Mouse (Mus musculus): ENCODE results near the gene Mdfi. TPM values are rescaled to one million over a fixed set of nuclear protein-coding genes. Genes with fewer than 3 reads are reported as not detected.
A peak's percentile ranks its signal among the peaks of the same experiment; 100 is the strongest.

The Mdfi gene
- polyA plus RNA-seq, 1 experiment from 2014 or later: 4.4 TPM

DNA sequence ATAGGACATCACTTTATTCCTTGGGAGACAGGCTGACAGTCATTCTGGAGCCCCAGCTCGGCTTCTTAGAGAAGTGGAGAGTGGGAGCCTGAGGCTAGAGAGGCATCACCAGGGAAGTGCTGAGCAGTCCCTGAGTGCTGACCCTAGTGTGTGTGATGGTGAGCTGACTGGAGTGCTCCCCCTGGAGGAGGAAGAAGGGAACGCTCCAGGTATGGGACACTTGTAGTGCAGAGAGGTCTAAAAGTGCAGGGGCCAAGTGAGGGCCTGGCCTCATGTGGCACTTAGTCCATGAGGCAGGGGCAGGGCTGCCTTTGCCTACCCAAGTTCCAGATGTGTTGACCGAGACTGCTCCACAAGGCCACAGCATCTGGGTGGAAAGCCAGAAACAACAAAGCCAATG lies 39.0 kb downstream of the Mdfi start:
- 42% methylated on average over 3 of the region's 3 CpGs for WGBS
- no peaks in the 10 kb centered on the region for H3K27me3 ChIP-seq
- H3K9ac ChIP-seq (replicated peaks): no peak overlapping the region
- no peak overlapping the region for H3K4me3 ChIP-seq (replicated peaks)
- H3K4me1 ChIP-seq (replicated peaks): peaks cover 19% of the 10 kb centered on the region
- no peak overlapping the region for H3K27ac ChIP-seq
- no peaks in the 10 kb centered on the region for H3K36me3 ChIP-seq
- H3K4me2 ChIP-seq (replicated peaks): no peak overlapping the region
- ATAC-seq: no peak
- no peaks in the 10 kb centered on the region for H3K9me3 ChIP-seq

DNA sequence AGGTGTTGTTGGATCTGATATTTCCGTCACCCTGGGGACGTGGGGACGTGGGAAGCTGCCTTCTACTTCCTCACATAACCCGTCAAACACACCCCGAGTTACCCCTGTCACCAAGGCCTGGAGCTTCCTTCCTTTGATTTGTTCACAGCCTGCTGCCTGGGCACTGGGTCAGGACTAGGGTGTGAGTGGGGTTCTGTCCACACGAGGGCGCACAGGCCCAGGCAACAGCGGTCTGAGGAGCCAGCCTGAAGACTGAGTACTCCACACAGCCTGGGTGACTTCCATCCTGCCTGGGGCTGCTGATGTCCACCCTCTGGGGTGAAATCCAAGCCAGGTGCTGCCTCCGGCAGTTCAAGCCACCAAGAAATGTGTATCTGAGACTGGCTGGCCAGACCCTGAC lies 41.1 kb downstream of the Mdfi start:
- Histone ChIP-seq H3K9me3 (no peaks in the 10 kb centered on the region), H3K27ac (no peak overlapping the region), H3K9ac (replicated peaks) (no peak overlapping the region), H3K36me3 (no peaks in the 10 kb centered on the region), H3K27me3 (no peaks in the 10 kb centered on the region), H3K4me3 (replicated peaks) (no peak overlapping the region), H3K4me2 (replicated peaks) (no peak overlapping the region), H3K4me1 (replicated peaks) (peaks cover 27% of the 10 kb centered on the region)
- 8% methylated on average over 9 of the region's 9 CpGs for WGBS
- peak; percentile 76 for ATAC-seq

DNA sequence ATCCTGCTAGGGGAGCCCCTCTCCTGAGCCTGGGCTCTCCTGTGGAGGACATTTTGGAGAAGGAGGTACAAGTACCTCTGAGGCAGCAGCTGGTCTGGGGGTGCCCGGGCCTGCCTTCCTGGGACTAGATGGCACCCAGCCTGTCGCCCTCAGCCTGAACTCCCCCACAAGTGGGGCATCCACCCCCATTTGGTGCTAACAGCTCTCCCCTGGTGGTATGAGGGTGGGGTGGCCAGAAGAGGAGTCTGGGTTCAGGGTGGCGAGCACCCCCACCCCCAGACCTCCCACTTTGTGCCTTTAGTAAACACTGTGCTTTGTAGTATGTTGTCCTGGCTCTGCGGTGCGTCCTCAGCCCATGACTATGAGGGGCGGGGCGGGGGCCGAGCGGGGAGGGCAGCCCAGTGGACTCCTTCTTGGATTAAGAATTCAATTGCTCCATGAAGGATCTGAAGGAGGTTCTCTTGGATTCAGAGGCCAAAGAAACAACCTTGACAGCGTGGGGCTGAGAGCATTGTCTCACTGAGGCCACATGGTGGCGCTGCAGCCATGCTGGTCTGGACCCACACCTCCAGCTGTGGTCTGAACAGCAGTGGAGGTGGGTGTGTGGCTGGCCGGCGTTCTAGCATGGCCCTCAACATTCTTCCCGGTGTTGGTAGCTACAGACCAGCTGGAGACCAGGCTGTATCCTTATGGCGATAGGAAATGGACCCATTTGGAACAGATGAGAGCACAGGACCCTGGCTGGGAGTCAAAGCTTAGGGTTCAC lies 42.2 kb downstream of the Mdfi start:
- Histone ChIP-seq H3K9me3 (no peaks in the 10 kb centered on the region), H3K9ac (replicated peaks) (no peak overlapping the region), H3K27ac (no peak overlapping the region), H3K4me2 (replicated peaks) (no peak overlapping the region), H3K36me3 (no peaks in the 10 kb centered on the region), H3K27me3 (no peaks in the 10 kb centered on the region), H3K4me3 (replicated peaks) (no peak overlapping the region), H3K4me1 (replicated peaks) (peaks cover 31% of the 10 kb centered on the region)
- ATAC-seq: peak; percentile 55
- 22% methylated on average over 15 of the region's 15 CpGs for WGBS

DNA sequence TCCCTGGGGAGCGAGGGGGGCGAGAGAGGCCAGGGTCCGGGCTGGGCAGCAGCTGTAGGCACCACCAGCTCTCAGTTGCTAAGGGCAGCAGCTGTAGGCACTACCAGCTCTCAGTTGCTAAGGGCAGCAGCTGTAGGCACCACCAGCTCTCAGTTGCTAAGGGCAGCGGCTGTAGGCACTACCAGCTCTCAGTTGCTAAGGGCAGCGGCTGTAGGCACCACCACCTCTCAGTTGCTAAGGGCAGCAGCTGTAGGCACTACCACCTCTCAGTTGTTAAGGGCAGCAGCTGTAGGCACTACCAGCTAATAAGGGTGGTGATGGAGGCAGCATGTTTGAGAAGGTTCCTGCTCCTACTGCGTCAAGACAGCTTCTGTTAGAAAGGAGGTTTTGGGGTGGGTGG lies 45.5 kb downstream of the Mdfi start:
- 50% methylated on average over 6 of the region's 6 CpGs for WGBS

DNA sequence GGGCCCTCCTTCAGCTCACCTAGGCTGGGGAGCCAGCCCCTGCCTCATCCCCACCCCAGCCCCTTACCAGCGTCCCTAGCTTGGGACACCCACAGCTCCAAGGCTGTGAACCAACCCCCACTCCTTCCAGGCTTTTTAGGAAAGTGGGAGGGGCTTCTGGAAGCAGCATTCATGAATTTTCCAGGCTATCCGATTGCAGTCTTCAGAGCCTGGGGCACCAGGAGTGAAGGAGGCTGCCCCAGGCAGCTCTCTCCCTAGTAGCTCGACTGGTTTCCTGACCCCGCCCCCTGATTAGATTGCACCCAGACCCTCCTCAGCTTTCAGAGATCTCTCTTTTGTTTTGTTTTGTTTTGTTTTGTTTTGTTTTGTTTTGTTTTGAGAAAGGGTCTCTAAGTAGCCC lies 46.2 kb downstream of the Mdfi start:
- Histone ChIP-seq H3K36me3 (no peaks in the 10 kb centered on the region), H3K27ac (no peak overlapping the region), H3K4me3 (replicated peaks) (no peak overlapping the region), H3K4me1 (replicated peaks) (peaks cover 21% of the 10 kb centered on the region), H3K27me3 (peaks cover 8% of the 10 kb centered on the region; the same call in 1 of the 2 replicates), H3K9me3 (no peaks in the 10 kb centered on the region), H3K9ac (replicated peaks) (no peak overlapping the region), H3K4me2 (replicated peaks) (no peak overlapping the region)
- ATAC-seq: no peak
- 4% methylated on average over 4 of the region's 4 CpGs for WGBS

More for the DNA sequence above, 45.5 kb downstream of the Mdfi start:
- Histone ChIP-seq H3K9ac (replicated peaks) (no peak overlapping the region), H3K4me1 (replicated peaks) (peaks cover 21% of the 10 kb centered on the region), H3K4me3 (replicated peaks) (no peak overlapping the region), H3K9me3 (no peaks in the 10 kb centered on the region), H3K4me2 (replicated peaks) (no peak overlapping the region), H3K36me3 (no peaks in the 10 kb centered on the region), H3K27me3 (peaks cover 8% of the 10 kb centered on the region; the same call in 1 of the 2 replicates), H3K27ac (no peak overlapping the region)
- ATAC-seq: no peak

DNA sequence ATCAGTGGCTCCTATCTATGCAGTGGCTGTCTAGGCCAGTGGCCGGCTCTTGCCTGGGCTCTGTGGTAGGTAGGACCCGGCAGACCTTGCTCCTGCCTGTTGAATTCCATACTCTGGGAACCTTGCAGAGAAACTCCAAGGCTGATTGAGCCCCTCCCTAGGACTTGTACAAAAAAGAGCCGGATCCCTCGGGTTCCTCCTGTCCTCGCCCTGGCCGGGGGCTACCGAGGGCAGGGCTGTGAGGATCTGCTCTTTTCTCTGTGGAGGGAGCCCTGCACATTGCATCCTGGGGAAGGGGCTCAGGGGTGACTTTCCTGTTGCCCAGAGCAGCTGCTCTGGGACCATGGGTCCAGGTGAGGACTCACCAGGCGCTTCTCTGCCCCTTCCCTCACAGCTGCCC lies 46.9 kb downstream of the Mdfi start:
- Histone ChIP-seq H3K27ac (no peak overlapping the region), H3K36me3 (no peaks in the 10 kb centered on the region), H3K9me3 (no peaks in the 10 kb centered on the region), H3K4me3 (replicated peaks) (no peak overlapping the region), H3K27me3 (peaks cover 8% of the 10 kb centered on the region; the same call in 1 of the 2 replicates), H3K9ac (replicated peaks) (no peak overlapping the region), H3K4me2 (replicated peaks) (no peak overlapping the region), H3K4me1 (replicated peaks) (peaks cover 20% of the 10 kb centered on the region)
- ATAC-seq: no peak
- 46% methylated on average over 8 of the region's 8 CpGs for WGBS

DNA sequence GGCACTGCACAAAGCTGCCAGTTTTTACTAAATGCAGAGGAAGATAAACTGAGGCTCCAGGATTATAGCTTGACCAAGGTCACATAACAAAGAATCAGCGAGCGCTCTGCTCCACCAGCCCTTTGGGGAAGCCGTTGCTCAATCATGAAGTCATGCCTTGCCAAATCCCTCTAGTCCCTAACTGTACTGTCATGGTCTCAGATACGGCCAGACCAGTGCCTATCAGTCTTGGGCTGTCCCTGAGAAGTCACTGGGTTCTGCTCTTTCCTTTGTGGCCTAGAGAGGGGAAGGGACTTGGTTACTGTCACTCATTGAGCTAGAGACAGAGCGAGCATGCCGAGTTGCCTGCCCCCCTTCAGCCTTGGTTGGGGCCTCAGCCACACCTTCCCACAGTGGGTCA lies 50.1 kb downstream of the Mdfi start:
- H3K4me2 ChIP-seq (replicated peaks): no peak overlapping the region
- H3K27ac ChIP-seq: no peak overlapping the region
- no peaks in the 10 kb centered on the region for H3K36me3 ChIP-seq
- peaks cover 8% of the 10 kb centered on the region; the same call in 1 of the 2 replicates for H3K27me3 ChIP-seq
- no peaks in the 10 kb centered on the region for H3K9me3 ChIP-seq
- WGBS: 91% methylated on average over 6 of the region's 6 CpGs
- H3K9ac ChIP-seq (replicated peaks): no peak overlapping the region
- H3K4me3 ChIP-seq (replicated peaks): no peak overlapping the region
- H3K4me1 ChIP-seq (replicated peaks): peaks cover 15% of the 10 kb centered on the region
- ATAC-seq: no peak

DNA sequence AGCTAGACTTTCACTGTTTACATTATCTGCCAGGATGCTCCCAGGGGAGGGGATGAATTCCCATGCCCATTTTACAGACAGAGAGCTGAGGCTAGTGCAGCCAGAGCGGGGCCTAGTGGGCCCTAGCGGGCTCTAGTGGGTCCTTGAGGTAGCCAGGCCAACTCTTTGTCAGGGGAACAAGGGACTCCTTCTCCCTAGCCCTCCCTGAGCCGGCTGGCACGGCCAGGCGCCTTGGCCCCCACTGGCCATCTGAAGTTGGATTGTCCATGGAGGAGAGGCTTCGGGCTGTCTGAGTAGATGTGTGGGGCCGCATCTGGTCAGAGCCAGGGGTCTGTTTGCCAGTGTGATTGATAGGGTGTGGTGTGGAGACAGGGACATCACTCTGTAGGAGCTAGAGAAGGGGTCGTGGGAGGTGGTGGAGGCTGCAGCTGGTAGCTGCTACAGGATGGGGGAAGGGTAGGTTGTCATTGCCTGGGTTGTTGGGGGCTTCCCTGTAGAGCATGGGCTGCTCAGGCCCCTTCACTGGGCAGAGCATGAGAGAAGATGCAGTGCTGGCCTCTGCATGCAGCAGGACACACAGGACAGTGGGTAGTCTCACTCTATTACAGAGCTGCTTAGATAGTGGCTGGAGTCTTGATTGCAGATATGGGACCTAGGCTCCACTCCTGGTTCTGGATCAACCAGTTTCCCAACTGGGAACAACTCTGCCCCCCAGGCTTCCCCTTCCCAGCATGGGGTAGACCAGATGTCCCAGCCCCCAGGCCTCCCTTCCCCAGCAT lies 50.9 kb downstream of the Mdfi start:
- WGBS: 87% methylated on average over 8 of the region's 8 CpGs
- Histone ChIP-seq H3K9ac (replicated peaks) (no peak overlapping the region), H3K4me3 (replicated peaks) (no peak overlapping the region), H3K27ac (no peak overlapping the region), H3K4me2 (replicated peaks) (no peak overlapping the region), H3K27me3 (peaks cover 8% of the 10 kb centered on the region; the same call in 1 of the 2 replicates), H3K9me3 (no peaks in the 10 kb centered on the region), H3K36me3 (no peaks in the 10 kb centered on the region), H3K4me1 (replicated peaks) (peaks cover 9% of the 10 kb centered on the region)
- no peak for ATAC-seq

DNA sequence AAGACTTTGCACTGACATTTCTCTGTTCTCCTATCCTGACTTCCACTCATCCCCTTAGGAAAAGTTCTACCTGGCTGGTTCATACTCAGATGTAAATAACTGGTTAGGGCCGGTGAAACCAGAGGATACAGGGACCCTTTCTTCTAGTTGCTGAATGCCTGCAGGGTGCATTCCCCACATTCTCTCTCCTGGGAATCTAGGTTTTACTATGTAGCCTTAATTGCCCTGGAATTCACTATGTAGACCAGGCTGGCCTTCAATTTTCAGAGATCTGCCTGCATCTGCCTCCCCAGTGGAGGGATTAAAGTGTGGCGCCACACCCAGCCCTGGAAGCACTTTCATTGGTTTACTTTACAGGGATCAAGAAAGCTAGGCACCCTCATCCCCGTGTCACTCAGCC lies 52.0 kb downstream of the Mdfi start:
- no peak overlapping the region for H3K4me3 ChIP-seq (replicated peaks)
- H3K9me3 ChIP-seq: no peaks in the 10 kb centered on the region
- H3K9ac ChIP-seq (replicated peaks): no peak overlapping the region
- no peaks in the 10 kb centered on the region for H3K36me3 ChIP-seq
- ATAC-seq: no peak
- no peak overlapping the region for H3K27ac ChIP-seq
- peaks cover 8% of the 10 kb centered on the region; the same call in 1 of the 2 replicates for H3K27me3 ChIP-seq
- 0 out of 2 replicates have a peak, but pooled peaks cover 3% of the 10 kb centered on the region for H3K4me1 ChIP-seq (replicated peaks)
- no peak overlapping the region for H3K4me2 ChIP-seq (replicated peaks)
- WGBS: 82% methylated on average over 3 of the region's 3 CpGs

DNA sequence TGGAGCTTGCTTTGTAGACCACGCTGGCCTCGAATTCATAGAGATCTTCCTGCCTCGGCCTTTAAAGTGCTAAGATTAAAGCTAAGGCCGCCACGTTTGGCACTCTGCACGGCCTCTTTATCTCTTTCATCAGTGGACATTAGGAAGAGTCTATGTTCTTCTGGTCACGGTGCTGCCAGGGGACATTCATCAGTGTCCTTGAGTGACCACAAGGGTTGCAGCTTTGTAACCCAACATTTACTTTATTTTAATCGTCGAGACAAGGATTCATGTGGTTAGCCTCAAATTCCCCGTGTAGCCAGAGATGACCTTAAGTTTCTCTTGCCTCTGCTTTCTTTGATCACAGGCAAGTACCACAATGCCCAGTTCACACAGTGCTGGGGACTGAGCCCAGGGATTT lies 54.0 kb downstream of the Mdfi start:
- Histone ChIP-seq H3K27me3 (no peaks in the 10 kb centered on the region), H3K4me3 (replicated peaks) (no peak overlapping the region), H3K36me3 (no peaks in the 10 kb centered on the region), H3K9me3 (no peaks in the 10 kb centered on the region), H3K27ac (no peak overlapping the region), H3K4me2 (replicated peaks) (no peak overlapping the region), H3K9ac (replicated peaks) (no peak overlapping the region), H3K4me1 (replicated peaks) (0 out of 2 replicates have a peak, but pooled peaks cover 3% of the 10 kb centered on the region)
- ATAC-seq: no peak
- WGBS: 87% methylated on average over 10 of the region's 10 CpGs

DNA sequence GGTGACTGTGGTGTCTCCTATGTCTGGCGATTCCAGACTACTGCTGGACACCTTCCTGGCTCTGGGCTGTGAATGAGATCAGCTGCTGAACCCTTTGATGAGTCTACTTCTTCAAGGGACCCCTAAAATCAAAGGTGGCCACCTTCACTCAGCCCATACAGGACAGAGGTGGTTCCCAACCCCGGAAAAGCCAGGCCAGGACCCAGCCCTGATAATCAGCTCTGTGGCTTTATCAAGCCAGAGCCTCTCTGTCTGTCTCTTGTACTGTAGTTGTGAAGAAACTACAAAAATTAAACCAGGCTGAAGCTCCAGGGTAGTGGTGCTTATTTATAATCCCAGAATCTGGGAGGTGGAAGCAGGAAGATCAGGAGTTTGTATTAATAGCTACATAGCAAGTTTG lies 57.4 kb downstream of the Mdfi start:
- Histone ChIP-seq H3K9ac (replicated peaks) (no peak overlapping the region), H3K36me3 (no peaks in the 10 kb centered on the region), H3K27ac (no peak overlapping the region), H3K27me3 (no peaks in the 10 kb centered on the region), H3K4me1 (replicated peaks) (no peaks in the 10 kb centered on the region), H3K4me3 (replicated peaks) (no peak overlapping the region), H3K4me2 (replicated peaks) (no peak overlapping the region), H3K9me3 (peaks cover 8% of the 10 kb centered on the region; the same call in 1 of the 2 replicates)
- no peak for ATAC-seq
- WGBS: 81% methylated on average over 2 of the region's 2 CpGs

DNA sequence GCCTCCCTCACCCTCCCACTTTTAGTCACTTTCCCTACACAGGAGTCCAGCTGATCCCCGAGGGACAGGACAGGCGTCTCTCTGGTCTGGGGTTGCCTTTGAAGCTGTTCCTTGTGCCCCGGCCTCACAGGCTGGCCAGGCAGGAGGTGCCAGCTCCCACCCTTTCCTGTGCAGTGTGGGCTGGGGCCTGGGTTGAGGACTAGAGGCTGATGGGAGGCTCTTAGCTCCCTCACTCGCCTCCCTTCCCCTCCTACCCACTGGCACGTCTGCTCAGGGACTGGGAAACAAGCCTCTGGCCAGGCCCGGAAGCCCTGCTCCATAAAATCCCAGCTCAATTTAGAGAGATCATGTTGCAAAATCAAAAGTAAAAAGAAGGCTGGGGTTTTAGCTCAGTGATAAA lies 60.9 kb downstream of the Mdfi start:
- WGBS: 77% methylated on average over 6 of the region's 6 CpGs
- Histone ChIP-seq H3K36me3 (no peaks in the 10 kb centered on the region), H3K4me1 (replicated peaks) (no peaks in the 10 kb centered on the region), H3K27ac (no peak overlapping the region), H3K4me3 (replicated peaks) (no peak overlapping the region), H3K4me2 (replicated peaks) (no peak overlapping the region), H3K9ac (replicated peaks) (no peak overlapping the region), H3K27me3 (no peaks in the 10 kb centered on the region), H3K9me3 (peaks cover 12% of the 10 kb centered on the region; the same call in 1 of the 2 replicates)
- ATAC-seq: no peak

Measured in midbrain, embryonic 13.5 days (tissue).